Mouse (Mus musculus) neural tube, embryonic 10.5 days (tissue): ENCODE data around the gene Ywhah.

Experiments
- DNase-seq: peaks from one replicate; pipeline ENCODE4 v3.0.0-alpha.2; 2017; ENCODE audit warnings: low spot score; ENCODE audit errors: extremely low spot score

The Ywhah gene

DNA sequence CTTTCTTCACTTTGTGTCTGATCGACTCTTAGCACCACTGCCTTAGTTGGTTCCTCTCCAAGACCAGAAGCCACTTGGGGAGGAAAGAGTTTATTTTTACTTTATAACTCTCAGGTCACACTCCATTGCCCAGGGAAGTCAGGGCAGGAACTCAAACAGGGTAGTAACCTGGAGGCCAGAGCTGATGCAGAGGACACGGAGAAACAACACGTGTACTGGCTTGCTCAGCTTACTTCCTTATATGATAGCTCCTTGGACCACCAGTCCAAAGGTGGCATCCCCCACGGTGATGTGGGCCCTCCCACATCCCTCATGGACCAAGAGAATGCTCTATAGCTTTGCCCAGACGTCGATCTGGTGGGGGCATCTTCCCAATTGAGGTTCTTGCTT is 26.7 kb downstream of the Ywhah start:
- DNase-seq = no peak

DNA sequence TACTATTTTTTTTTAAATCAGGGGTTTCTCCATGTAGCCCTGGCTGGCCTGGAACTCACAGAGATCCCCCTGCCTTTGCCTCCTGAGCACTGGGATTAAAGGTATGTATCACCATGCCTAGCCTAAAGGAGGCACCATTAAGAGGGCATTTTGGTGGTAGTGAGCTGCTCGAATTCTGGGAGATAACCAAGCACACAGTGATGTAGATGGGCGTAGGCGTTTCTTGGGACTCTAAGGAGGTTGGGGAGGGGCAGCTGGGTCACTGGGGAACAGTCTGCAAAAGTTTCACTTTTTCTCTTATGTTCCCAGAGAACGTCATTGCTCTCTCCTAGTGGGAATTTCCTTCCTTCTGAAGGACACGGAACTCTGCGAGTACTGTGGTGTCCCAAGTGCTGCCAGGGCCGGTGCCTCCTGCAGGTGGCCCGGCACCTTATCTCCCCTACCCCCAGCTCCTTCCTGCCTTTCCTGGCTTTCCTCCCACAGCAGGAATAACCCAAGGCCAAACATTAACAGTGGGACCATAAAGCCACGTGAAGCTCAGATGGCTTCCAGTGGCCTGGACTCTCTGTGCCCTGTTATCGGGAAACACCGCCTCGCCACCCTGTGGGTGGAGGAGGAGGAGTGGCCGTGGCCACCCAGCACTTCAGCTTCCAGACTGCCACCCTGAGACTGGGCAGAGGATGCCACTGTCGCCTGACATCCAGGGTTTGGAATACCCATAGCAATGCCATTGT is 34.4 kb downstream of the Ywhah start:
- DNase-seq = no peak

DNA sequence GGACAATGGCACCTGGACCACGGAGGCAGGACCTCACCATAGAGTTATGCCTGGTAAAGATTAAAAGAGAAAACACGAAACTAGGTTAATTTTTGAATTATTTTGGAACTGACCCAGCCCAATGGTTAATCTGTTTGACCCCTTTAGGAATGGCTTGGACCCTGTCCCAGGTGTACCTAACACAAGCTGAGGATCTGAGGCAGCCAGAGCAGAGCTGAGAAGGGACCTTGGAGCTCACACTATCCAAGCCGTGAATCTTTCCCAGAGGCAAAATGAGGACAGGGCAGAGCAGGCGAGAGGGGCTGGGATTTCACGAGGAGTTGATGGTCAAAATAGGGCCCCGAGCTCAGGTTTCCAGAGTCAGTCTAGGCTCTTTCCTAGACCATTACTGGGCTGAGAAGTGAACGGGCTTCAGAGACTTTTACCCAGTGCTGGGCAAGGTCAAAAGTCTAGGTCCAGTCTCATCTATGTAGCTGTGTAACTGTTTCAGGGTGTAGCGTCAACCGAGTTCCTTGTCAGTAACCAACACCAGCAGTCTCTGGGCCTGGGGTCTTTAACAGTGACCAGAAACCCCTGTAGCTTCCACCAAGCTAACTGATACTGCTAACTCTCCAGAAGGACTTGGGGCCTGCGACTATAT is 37.6 kb downstream of the Ywhah start:
- DNase-seq = no peak

DNA sequence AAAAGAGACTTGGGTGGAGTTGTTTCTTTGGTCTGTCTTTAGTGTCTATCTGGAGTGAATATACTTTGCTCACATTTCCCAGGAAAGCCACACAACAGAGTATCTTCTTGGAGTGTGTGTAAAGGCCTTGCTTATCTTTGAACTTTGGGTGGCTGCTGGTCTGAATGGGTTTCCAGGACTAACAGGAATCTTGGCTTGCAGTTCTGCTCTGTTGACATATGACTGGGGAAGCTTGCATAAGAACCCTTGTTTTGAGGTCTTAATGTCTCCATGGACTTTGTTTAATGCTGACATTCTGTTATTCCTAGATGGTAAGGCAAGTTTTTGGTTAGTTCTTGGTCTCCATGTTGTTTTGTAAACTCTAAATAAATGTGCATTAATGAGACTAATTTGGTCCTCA is 51.5 kb downstream of the Ywhah start:
- no peak for DNase-seq

DNA sequence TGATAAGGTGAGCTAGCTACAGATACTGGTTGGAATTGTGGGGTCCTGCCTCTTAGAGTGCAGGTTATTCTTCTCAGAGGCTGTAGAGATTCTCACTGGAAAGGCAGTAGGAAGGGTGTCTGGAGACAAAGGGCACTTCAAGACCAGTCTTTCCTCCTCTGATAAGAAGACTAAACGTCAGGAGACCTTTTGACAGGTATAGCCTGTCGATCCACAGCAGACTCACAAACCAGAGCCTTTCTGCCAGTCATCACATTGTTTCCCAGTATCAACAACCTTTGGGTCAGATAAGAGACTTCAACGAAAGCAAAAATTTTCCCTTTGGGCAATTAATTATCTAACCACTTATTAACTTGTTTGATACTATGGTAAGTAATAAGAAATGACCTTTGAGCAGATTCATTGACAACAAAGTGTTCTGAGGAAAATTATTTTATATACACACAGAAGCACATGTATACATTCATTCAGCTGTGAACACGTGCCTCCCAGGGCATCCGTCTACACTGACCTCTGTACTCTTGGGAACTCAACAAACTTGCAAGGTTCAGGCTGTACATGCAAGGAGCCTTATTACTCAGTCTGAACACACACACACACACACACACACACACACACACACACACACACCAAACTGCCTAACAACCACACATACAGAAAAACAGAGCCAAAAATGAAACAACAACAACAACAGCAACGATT is 58.0 kb downstream of the Ywhah start:
- DNase-seq = no peak
